Mouse (Mus musculus): ENCODE results near the gene Cryba4.

DNA sequence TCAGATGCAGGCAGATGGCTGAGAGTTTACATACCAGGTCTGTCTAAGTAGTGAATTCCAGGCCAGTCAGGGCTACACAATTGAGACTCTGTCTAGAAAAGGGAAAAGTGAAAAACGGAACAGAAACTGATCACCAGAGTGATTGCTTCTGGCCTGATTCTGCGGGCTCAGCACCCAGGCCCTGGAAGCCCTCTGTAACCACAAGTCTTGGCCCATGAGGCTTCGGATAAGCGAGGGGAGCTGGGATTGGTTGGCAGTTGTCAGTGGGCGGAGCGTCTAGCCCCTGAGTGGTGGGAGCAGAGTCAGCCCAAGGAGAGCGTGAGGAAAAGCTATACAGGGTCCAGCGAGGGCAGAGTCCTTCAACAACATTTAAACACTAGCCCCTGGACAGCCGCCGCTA, 13.2 kb upstream of the Cryba4 start:
- no peak for TF ChIP-seq CTCF (IDR thresholded peaks at IDR 0.05; ENCODE audit: control insufficient read depth, insufficient read depth, insufficient replicate concordance, low read depth, low read length)
- TF ChIP-seq POLR2A (IDR thresholded peaks at IDR 0.05; ENCODE audit: control insufficient read depth, low read depth, low read length) = no peak
